Mouse (Mus musculus): ENCODE results near the gene Nebl. TPM values are rescaled to one million over a fixed set of nuclear protein-coding genes. Genes with fewer than 3 reads are reported as not detected.

The Nebl gene
- total RNA-seq, 4 experiments from 2014 or later: 6.9 to 13.0 (median 10.0) TPM

- DNase-seq: no peak
These were observed 216.5 kb downstream of the Nebl start for GRCm38 (mm10) chr2:17514765-17515164.

- DNase-seq: no peak
These were observed 221.3 kb downstream of the Nebl start for GRCm38 (mm10) chr2:17509942-17510341.

- DNase-seq: no peak
These were observed 223.9 kb downstream of the Nebl start for GRCm38 (mm10) chr2:17507362-17507761.

- no peak for DNase-seq
These were observed 227.0 kb downstream of the Nebl start for GRCm38 (mm10) chr2:17504115-17504774.

- no peak for DNase-seq
These were observed 230.2 kb downstream of the Nebl start for GRCm38 (mm10) chr2:17501075-17501474.

GRCm38 (mm10) chr2:17465517-17466174 is 265.6 kb downstream of the Nebl start:
- DNase-seq: no peak

- no peak for DNase-seq
These were observed 270.8 kb downstream of the Nebl start for GRCm38 (mm10) chr2:17460434-17460833.

GRCm38 (mm10) chr2:17453676-17454075 is 277.6 kb downstream of the Nebl start:
- no peak for DNase-seq

GRCm38 (mm10) chr2:17448341-17448740 is 282.9 kb downstream of the Nebl start:
- DNase-seq: no peak

GRCm38 (mm10) chr2:17443581-17443980 is 287.7 kb downstream of the Nebl start:
- no peak for DNase-seq

GRCm38 (mm10) chr2:17438317-17438716 is 292.9 kb downstream of the Nebl start:
- DNase-seq: no peak

- DNase-seq: no peak
These were observed 294.4 kb downstream of the Nebl start for GRCm38 (mm10) chr2:17436739-17437440.

- no peak for DNase-seq
These were observed 296.0 kb downstream of the Nebl start for GRCm38 (mm10) chr2:17435217-17435616.

- no peak for DNase-seq
These were observed 302.2 kb downstream of the Nebl start for GRCm38 (mm10) chr2:17429028-17429427.

GRCm38 (mm10) chr2:17428156-17428555 is 303.1 kb downstream of the Nebl start:
- no peak for DNase-seq

- no peak for DNase-seq
These were observed 308.3 kb downstream of the Nebl start for GRCm38 (mm10) chr2:17422967-17423366.

GRCm38 (mm10) chr2:17415347-17415746 is 315.9 kb downstream of the Nebl start:
- no peak for DNase-seq

GRCm38 (mm10) chr2:17414324-17414723 is 316.9 kb downstream of the Nebl start:
- no peak for DNase-seq

- DNase-seq: no peak
These were observed 317.6 kb downstream of the Nebl start for GRCm38 (mm10) chr2:17413496-17414268.

- no peak for DNase-seq
These were observed 322.0 kb downstream of the Nebl start for GRCm38 (mm10) chr2:17409276-17409675.

GRCm38 (mm10) chr2:17405899-17406531 is 325.2 kb downstream of the Nebl start:
- DNase-seq: no peak

GRCm38 (mm10) chr2:17402511-17402910 is 328.8 kb downstream of the Nebl start:
- DNase-seq: no peak

All from adrenal gland, adult 8-10 months (tissue).